Mouse (Mus musculus): Measurements from ENCODE around the gene Adap2. TPM values are rescaled to one million over a fixed set of nuclear protein-coding genes. Genes with fewer than 3 reads are reported as not detected.

The Adap2 gene
- polyA plus RNA-seq, 1 experiment from 2014 or later: 0.73 TPM

DNA sequence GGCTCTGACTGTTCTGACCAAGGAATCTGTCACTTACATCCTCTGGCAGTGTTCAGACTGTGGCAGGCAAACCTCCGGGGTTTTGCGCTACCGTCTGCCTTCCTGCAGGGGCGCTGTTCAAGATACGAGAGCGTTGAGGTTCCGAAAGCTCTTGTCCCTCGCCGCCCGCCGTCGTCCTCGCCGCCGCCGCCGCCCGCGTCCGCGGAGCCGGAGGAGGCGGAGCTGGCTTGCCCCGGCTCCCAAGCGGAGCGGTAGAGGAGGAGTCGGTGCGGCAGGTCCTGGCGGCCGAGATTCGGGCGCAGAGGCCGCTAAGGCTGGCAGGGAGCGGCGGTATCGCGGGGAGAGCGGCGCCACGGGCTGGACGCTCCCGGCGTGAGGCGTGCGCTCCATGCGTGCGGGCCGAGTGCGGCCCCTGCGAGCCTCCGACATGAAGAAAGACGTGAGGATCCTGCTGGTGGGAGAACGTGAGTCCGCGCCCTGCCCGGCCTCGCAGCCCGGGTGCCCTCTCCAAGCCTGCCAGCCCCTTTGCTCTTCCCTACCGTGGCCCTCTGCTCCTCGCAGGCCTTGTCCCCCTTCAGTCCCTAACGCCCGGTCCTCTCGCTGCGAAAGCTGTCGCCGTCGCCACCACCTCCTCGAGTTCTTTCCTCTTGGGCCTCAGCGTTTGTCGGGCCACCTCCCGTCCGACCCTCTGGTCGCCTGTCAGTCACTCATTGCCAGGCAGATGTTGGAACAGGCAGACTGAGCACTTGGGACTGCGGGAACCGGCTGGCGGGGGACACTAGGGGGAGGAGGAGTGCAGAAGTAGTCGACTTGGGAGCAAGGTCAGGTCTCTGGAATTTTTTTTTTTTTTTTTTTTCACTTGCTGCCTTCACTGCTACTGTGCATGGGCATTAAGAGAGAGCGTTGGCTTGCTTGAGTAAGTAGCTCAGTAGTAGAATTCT lies 55.2 kb downstream of the Adap2 start, which contains the start of gene Rhot1:
TSS of gene Rhot1 (plus strand) at position 160 of the 941 bp plus-strand sequence.
- Histone ChIP-seq H3K4me1 (peaks cover 11% of the 10 kb centered on the region), H3K27me3 (ENCODE audit: poor library complexity, severe bottlenecking) (no peaks in the 10 kb centered on the region), H3K4me3 (peak within 1 kb of the TSS; percentile 94), H3K27ac (peak within 1 kb of the TSS; percentile 94), H3K36me3 (replicated peaks) (peaks cover 23% of the 10 kb centered on the region), H3K9me3 (no peaks in the 10 kb centered on the region)
- peak; percentile 93 for DNase-seq (ENCODE audit: extremely low spot score, low spot score)
- WGBS: under 1% methylated on average over 78 of the region's 78 CpGs

DNA sequence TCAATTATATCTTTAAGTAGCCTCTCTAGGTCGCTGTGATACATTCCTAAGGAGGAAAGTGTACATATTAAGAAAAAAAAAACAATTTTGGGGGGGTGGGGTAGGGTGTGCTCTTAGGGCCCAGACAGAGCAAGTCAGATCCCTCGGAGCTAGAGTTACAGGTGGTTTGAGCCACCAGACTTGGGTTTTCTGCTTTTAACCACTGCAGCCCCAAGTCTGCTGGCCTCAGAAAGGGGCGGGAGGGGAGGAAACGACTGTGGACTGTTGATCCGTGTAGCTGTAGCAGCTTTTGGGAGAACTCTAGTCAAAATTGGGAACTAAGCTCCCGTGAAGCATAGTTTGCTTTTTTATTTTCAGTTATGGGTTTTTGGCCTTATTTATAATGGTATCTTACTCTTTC lies 56.4 kb downstream of the Adap2 start:
- 65% methylated on average over 6 of the region's 6 CpGs for WGBS
- Histone ChIP-seq H3K36me3 (replicated peaks) (peaks cover 34% of the 10 kb centered on the region), H3K4me1 (peaks cover 11% of the 10 kb centered on the region), H3K27me3 (ENCODE audit: poor library complexity, severe bottlenecking) (no peaks in the 10 kb centered on the region), H3K4me3 (peak overlapping the region; percentile 94), H3K27ac (no peak overlapping the region), H3K9me3 (no peaks in the 10 kb centered on the region)
- DNase-seq (ENCODE audit: extremely low spot score, low spot score): no peak

DNA sequence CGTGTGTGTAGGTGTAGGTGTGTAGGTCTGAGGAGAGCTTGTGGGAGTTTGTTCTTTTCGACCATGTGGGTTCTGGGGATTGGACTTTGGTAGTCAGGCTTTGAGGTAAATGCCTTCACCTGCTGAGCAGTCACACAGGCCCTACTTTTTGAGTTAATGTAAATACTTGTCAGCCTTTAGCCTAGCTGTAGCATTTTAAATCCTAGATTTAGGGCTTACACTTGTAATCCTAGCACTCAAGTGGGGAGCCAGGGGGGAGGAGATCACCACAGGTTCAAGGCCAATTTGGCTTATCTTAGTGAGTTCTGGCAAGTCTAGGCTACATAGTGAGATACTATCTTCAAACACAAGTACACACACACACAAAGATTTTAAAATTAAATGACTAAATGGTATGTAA lies 58.4 kb downstream of the Adap2 start:
- DNase-seq (ENCODE audit: extremely low spot score, low spot score): no peak
- peaks cover 11% of the 10 kb centered on the region for H3K4me1 ChIP-seq
- no peak overlapping the region for H3K27ac ChIP-seq
- no peaks in the 10 kb centered on the region for H3K27me3 ChIP-seq (ENCODE audit: poor library complexity, severe bottlenecking)
- 99% methylated on average over 2 of the region's 2 CpGs for WGBS
- no peak overlapping the region for H3K4me3 ChIP-seq
- H3K9me3 ChIP-seq: no peaks in the 10 kb centered on the region
- peaks cover 44% of the 10 kb centered on the region for H3K36me3 ChIP-seq (replicated peaks)

DNA sequence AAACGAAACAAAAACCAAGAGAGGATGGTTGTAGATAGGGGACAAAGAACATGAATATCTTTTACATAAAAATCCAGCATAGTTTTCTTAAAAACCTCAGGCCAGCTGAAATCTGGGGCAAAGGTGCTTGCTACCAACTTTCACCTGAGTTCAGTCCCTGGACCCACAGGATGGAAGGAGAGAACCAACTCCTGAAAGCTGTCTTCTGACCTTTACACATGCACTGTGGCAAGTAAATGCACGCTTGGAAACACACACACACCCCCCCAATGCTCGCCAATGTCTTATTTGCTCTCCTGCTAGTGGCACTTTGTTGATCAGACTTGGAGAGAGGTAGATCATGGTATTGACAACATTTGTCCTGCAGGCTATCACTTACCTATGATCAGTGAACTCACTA lies 61.4 kb downstream of the Adap2 start:
- Histone ChIP-seq H3K4me3 (no peak overlapping the region), H3K9me3 (no peaks in the 10 kb centered on the region), H3K36me3 (replicated peaks) (peaks cover 49% of the 10 kb centered on the region), H3K27ac (no peak overlapping the region), H3K4me1 (peaks cover 5% of the 10 kb centered on the region), H3K27me3 (ENCODE audit: poor library complexity, severe bottlenecking) (no peaks in the 10 kb centered on the region)
- no peak for DNase-seq (ENCODE audit: extremely low spot score, low spot score)
- 83% methylated on average over 3 of the region's 3 CpGs for WGBS

DNA sequence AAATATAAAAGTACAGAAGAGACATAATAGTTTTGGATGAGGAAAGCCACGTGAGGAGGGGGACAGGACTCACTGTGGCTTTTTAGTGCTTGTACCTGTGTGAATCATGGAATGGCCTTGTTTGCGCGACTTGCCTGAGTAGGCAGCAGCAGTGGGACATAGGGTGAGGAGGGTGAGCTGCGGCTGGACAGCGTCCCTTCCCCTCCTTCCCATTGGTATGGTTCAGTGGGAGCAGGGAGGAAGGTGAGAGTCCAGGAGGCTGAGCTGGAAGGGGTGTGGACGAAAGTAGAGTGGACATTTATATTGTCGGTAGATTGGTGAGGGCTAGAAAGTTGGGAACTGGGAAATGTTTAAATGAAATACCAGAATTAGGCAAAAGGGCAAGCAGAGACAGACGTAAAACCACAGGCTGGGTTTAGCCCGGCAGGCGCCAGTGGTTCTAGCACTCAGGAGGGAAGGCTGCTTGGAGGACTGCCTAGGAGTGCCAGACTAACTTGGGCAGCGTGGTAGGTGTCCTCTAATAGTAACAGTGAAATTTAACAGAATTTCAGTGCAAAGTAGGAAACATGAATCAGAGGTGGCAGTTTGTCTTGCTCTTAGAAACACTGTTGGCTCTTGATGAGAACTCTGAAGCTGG lies 64.9 kb downstream of the Adap2 start:
- DNase-seq (ENCODE audit: extremely low spot score, low spot score): no peak
- Histone ChIP-seq H3K36me3 (replicated peaks) (peaks cover 63% of the 10 kb centered on the region), H3K27me3 (ENCODE audit: poor library complexity, severe bottlenecking) (no peaks in the 10 kb centered on the region), H3K27ac (no peak overlapping the region), H3K4me3 (no peak overlapping the region), H3K4me1 (no peaks in the 10 kb centered on the region), H3K9me3 (no peaks in the 10 kb centered on the region)
- WGBS: 90% methylated on average over 11 of the region's 11 CpGs

Other genes with a start within 250 kb of the Adap2 start
- gene Utp6, start 191.7 kb upstream of the Adap2 start, polyA plus RNA-seq (2016; fragmentation: Nextera tagmentation; extraction: Ambion mirVana): 80.1 and 81.2 TPM in 2 replicates
- 23.1 and 23.7 TPM in 2 replicates for gene Suz12, start 161.0 kb upstream of the Adap2 start, polyA plus RNA-seq (2016; fragmentation: Nextera tagmentation; extraction: Ambion mirVana)
- gene Crlf3, start 73.1 kb upstream of the Adap2 start, polyA plus RNA-seq (2016; fragmentation: Nextera tagmentation; extraction: Ambion mirVana): 40.6 and 45.7 TPM in 2 replicates
- gene Atad5, start 64.7 kb upstream of the Adap2 start, polyA plus RNA-seq (2016; fragmentation: Nextera tagmentation; extraction: Ambion mirVana): 20.3 and 20.7 TPM in 2 replicates
- gene Tefm, start 11.9 kb upstream of the Adap2 start, polyA plus RNA-seq (2016; fragmentation: Nextera tagmentation; extraction: Ambion mirVana): 33.9 and 38.2 TPM in 2 replicates
- gene Rnf135, start 29.7 kb downstream of the Adap2 start, polyA plus RNA-seq (2016; fragmentation: Nextera tagmentation; extraction: Ambion mirVana): 4.0 and 4.5 TPM in 2 replicates
- 50.4 and 53.3 TPM in 2 replicates for gene Rhot1, start 54.9 kb downstream of the Adap2 start, polyA plus RNA-seq (2016; fragmentation: Nextera tagmentation; extraction: Ambion mirVana)
- gene Rhbdl3, start 146.8 kb downstream of the Adap2 start, polyA plus RNA-seq (2016; fragmentation: Nextera tagmentation; extraction: Ambion mirVana): 3.1 and 3.6 TPM in 2 replicates
- gene 5730455P16Rik, start 223.9 kb downstream of the Adap2 start, polyA plus RNA-seq (2016; fragmentation: Nextera tagmentation; extraction: Ambion mirVana): 26.5 and 29.4 TPM in 2 replicates
- 301 and 320 TPM in 2 replicates for gene Zfp207, start 229.2 kb downstream of the Adap2 start, polyA plus RNA-seq (2016; fragmentation: Nextera tagmentation; extraction: Ambion mirVana)

Measured in forebrain, embryonic 10.5 days (tissue).